Mouse (Mus musculus): ENCODE data around the gene Trio. TPM values are rescaled to one million over a fixed set of nuclear protein-coding genes. Genes with fewer than 3 reads are reported as not detected.

Trio gene
- 100 to 1,000 TPM; 321 to 333 TPM for total RNA-seq (2021)
- long read RNA-seq, experiment 1, full-length matches to known transcripts: 1 of 41 reads
- long read RNA-seq, experiment 1, partial matches to known transcripts: 18 of 41 reads
- long read RNA-seq, experiment 1, other reads (novel, unspliced or antisense): 22 of 41 reads
- long read RNA-seq, experiment 2, partial matches to known transcripts: 67 of 86 reads
- long read RNA-seq, experiment 2, other reads (novel, unspliced or antisense): 19 of 86 reads

- peak within 1 kb of the TSS; percentile 94 for H3K27ac ChIP-seq
- peak; percentile 97 to 99 for DNase-seq (ENCODE audit: low spot score in 2 of 2)
- peak within 1 kb of the TSS; percentile 94 for H3K4me3 ChIP-seq
- TF ChIP-seq CTCF (conservative IDR thresholded peaks at IDR 0.05): no peak
Measured at GRCm38 (mm10) chr15:28025447-28026166, at the start of gene Trio. Trio (minus strand) TSS chr15:28025848.

GRCm38 (mm10) chr15:28074416-28074970, 48.8 kb upstream of the Trio start:
- TF ChIP-seq CTCF (conservative IDR thresholded peaks at IDR 0.05): no peak
- no peak overlapping the region for H3K4me3 ChIP-seq
- DNase-seq (ENCODE audit: low spot score in 2 of 2): no peak
- no peak overlapping the region for H3K27ac ChIP-seq

GRCm38 (mm10) chr15:28071601-28072000, 46.0 kb upstream of the Trio start:
- DNase-seq (ENCODE audit: low spot score in 2 of 2): no peak
- H3K27ac ChIP-seq: no peak overlapping the region
- H3K4me3 ChIP-seq: no peak overlapping the region
- TF ChIP-seq CTCF (conservative IDR thresholded peaks at IDR 0.05): no peak

GRCm38 (mm10) chr15:28070771-28071419, 45.2 kb upstream of the Trio start:
- no peak overlapping the region for H3K27ac ChIP-seq
- no peak for TF ChIP-seq CTCF (conservative IDR thresholded peaks at IDR 0.05)
- no peak for DNase-seq (ENCODE audit: low spot score in 2 of 2)
- H3K4me3 ChIP-seq: no peak overlapping the region; the same call in 1 of the 2 replicates

- Histone ChIP-seq H3K27ac (no peak overlapping the region), H3K4me3 (no peak overlapping the region)
- DNase-seq (ENCODE audit: low spot score in 2 of 2): no peak
- TF ChIP-seq CTCF (conservative IDR thresholded peaks at IDR 0.05): no peak
Measured at GRCm38 (mm10) chr15:28070221-28070620, 44.6 kb upstream of the Trio start.

- H3K4me3 ChIP-seq: no peak overlapping the region
- H3K27ac ChIP-seq: no peak overlapping the region
- no peak for DNase-seq (ENCODE audit: low spot score in 2 of 2)
- peak; percentile 68 for TF ChIP-seq CTCF (conservative IDR thresholded peaks at IDR 0.05)
Measured at GRCm38 (mm10) chr15:28067373-28067772, 41.7 kb upstream of the Trio start.

- H3K4me3 ChIP-seq: no peak overlapping the region
- no peak overlapping the region for H3K27ac ChIP-seq
- TF ChIP-seq CTCF (conservative IDR thresholded peaks at IDR 0.05): no peak
- DNase-seq (ENCODE audit: low spot score in 2 of 2): no peak
Measured at GRCm38 (mm10) chr15:28066468-28066867, 40.8 kb upstream of the Trio start.

- Histone ChIP-seq H3K4me3 (no peak overlapping the region), H3K27ac (no peak overlapping the region)
- TF ChIP-seq CTCF (conservative IDR thresholded peaks at IDR 0.05): no peak
- no peak for DNase-seq (ENCODE audit: low spot score in 2 of 2)
Measured at GRCm38 (mm10) chr15:28065572-28065971, 39.9 kb upstream of the Trio start.

GRCm38 (mm10) chr15:28064733-28065088, 39.1 kb upstream of the Trio start:
- Histone ChIP-seq H3K4me3 (no peak overlapping the region), H3K27ac (no peak overlapping the region)
- TF ChIP-seq CTCF (conservative IDR thresholded peaks at IDR 0.05): no peak
- DNase-seq (ENCODE audit: low spot score in 2 of 2): no peak

GRCm38 (mm10) chr15:28064081-28064732, 38.6 kb upstream of the Trio start:
- no peak overlapping the region for H3K4me3 ChIP-seq
- no peak overlapping the region for H3K27ac ChIP-seq
- no peak for TF ChIP-seq CTCF (conservative IDR thresholded peaks at IDR 0.05)
- no peak for DNase-seq (ENCODE audit: low spot score in 2 of 2)

- TF ChIP-seq CTCF (conservative IDR thresholded peaks at IDR 0.05): no peak
- no peak for DNase-seq (ENCODE audit: low spot score in 2 of 2)
- H3K27ac ChIP-seq: no peak overlapping the region
- H3K4me3 ChIP-seq: no peak overlapping the region
Measured at GRCm38 (mm10) chr15:28063466-28063865, 37.8 kb upstream of the Trio start.

- Histone ChIP-seq H3K27ac (no peak overlapping the region), H3K4me3 (no peak overlapping the region)
- DNase-seq (ENCODE audit: low spot score in 2 of 2): no peak
- TF ChIP-seq CTCF (conservative IDR thresholded peaks at IDR 0.05): no peak
Measured at GRCm38 (mm10) chr15:28062016-28062415, 36.4 kb upstream of the Trio start.

GRCm38 (mm10) chr15:28060977-28061376, 35.3 kb upstream of the Trio start:
- DNase-seq (ENCODE audit: low spot score in 2 of 2): no peak
- no peak for TF ChIP-seq CTCF (conservative IDR thresholded peaks at IDR 0.05)
- Histone ChIP-seq H3K4me3 (no peak overlapping the region), H3K27ac (no peak overlapping the region)
